Mouse (Mus musculus) heart, adult 9 months (tissue): ENCODE results near the gene Olfr1175-ps.

Source experiments
- DNase-seq, 2 experiments: peaks; one replicate each; pipeline ENCODE4 v3.0.0; 2022; ENCODE audit warnings: low spot score in 2 of 2

The Olfr1175-ps gene

DNA sequence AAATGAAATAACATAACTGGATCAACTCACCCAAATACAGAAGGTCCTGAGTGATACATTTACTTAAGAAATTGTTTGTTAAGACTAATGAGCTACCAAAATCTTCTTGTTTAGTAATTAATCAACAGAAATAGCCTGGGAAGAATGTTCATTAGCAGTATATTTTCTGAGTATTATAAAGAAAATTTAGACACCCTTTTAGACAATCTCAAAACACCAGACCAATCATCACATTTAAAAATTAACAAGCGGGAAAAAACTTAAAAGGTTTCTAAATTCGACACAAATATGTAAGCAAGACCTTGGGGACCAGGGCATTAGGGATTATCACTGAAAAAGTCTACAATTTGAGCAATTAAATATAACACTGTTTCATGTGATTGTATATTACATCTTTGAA lies at the start of gene Olfr1175-ps:
TSS of gene Olfr1175-ps (minus strand) at position 101 of the 400 bp plus-strand sequence.
- no peak for DNase-seq

DNA sequence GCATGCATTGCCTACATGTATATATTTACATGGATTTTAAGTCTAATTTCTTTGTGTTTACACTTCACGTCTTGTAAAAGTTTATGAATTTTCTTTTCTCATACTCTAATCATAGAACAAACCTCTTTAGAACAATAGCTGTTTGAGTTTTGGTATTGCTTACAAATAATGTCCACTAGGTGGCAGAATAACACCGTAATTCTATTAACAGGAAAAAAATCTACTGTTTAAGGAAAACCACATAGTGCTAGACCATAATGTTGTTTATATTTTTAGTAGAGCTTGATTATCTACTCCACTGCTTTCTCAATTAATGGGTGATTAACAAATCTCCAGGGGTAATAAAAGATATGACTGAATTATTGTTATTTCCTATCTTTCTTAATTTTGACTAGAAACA lies 29.3 kb upstream of the Olfr1175-ps start:
- DNase-seq: no peak

DNA sequence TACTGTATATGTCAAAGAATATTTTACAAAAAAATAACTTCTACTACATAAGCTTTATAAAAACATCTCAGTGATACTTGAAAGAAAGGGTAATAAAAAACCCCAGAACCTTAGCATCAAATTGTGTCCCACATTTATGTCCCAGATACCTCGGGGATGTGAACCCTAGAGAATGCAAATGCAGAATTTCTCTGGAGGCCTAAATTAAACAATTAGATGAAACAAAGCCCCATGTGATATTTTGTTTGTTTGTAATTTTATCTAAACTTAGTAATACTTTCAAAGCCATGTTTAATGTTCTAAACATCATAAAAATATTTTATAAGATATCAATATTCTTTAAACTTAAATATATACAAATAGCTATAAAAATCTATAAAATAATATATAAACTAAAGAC lies 19.4 kb upstream of the Olfr1175-ps start, which contains the start of gene Olfr1177-ps:
TSS of gene Olfr1177-ps (minus strand) at position 101 of the 400 bp plus-strand sequence.
- no peak for DNase-seq

DNA sequence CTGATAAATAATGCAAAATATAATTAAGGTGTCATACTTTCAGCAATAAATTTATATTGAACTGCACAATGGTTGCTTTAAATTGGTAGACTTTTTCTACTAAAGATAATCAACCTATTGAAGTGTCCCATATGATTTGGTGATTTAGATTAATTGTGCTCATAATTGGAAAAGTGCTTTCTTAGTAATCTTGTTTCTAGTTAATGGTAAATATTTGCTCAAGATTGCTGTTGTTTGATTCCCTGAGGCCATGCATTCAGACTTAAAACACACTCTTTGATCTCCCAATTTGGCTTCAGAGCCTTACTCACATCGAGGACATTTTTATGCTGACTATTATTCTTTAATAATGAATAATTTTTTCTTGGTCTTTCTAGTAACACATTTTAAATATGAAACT lies 9.4 kb upstream of the Olfr1175-ps start, which contains the start of gene Olfr1176:
TSS of gene Olfr1176 (plus strand) at position 301 of the 400 bp plus-strand sequence.
- DNase-seq: no peak

DNA sequence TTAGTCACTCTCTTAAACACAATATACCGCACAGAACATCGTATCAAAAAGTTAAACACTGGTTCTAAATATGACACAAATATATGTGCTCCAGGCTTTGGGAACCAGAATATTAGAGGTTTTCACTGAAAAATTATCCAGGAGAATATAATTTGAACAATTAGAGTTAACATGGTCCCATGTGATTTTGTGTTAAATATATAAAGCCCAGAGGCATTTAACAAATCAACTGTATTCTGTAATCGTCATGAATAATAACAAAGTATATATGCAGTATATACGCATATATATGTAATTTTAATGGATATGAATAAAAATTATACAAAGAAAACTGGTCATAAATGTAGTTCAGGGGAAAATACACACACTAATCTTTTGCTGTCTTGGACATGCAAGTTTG lies 12.0 kb downstream of the Olfr1175-ps start, which contains the start of gene Olfr1174-ps:
TSS of gene Olfr1174-ps (minus strand) at position 101 of the 400 bp plus-strand sequence.
- DNase-seq: no peak

DNA sequence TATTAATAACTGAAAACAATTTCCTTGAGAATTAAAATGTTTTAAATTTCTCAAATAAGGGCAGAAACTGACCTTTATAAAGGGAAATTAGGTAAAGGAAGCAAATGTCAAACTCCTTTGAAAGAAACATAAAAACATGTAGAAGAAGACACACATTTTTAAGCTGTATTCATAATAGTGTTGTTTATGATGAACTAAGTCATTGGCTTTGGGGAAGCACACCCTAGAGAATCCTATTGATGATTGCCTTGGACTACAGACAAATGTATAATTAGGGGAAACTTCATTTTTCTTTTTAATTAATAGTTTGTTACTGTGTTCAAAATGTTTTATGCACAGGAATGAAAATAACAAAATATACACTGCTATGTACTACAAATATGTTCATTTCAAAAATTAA lies 47.2 kb downstream of the Olfr1175-ps start, which contains the start of gene Olfr1173:
TSS of gene Olfr1173 (minus strand) at position 101 of the 400 bp plus-strand sequence.
- no peak for DNase-seq
